Mouse (Mus musculus) ES-Bruce4 (cell line): ENCODE measurements around the gene Hp. TPM values are rescaled to one million over a fixed set of nuclear protein-coding genes. Genes with fewer than 3 reads are reported as not detected.

Experiments
- H3K27ac ChIP-seq: 2 replicates; pipeline ENCODE4 v1.5.1; 2012; ENCODE audit warnings: low read length, inconsistent platforms; ENCODE audit not compliant: insufficient read depth
- H3K27me3 ChIP-seq: 2 replicates; pipeline ENCODE4 v1.6.1; 2012; ENCODE audit warnings: mild to moderate bottlenecking, low read length, inconsistent platforms; ENCODE audit not compliant: control insufficient read depth, poor library complexity, insufficient read depth, severe bottlenecking
- H3K36me3 ChIP-seq: 2 replicates; pipeline ENCODE4 v1.6.1; 2012; ENCODE audit warnings: inconsistent platforms, mild to moderate bottlenecking, low read length, moderate library complexity; ENCODE audit not compliant: control insufficient read depth, poor library complexity, insufficient read depth, severe bottlenecking
- H3K4me1 ChIP-seq: one replicate; pipeline ENCODE4 v1.8.1; 2011; ENCODE audit warnings: low read length; ENCODE audit not compliant: control insufficient read depth, insufficient read depth
- H3K4me3 ChIP-seq: 2 replicates; pipeline ENCODE4 v1.5.1; 2011; ENCODE audit warnings: low read depth, mild to moderate bottlenecking, low read length
- H3K9ac ChIP-seq: 2 replicates; pipeline ENCODE4 v1.6.1; 2012; ENCODE audit warnings: low read depth, mild to moderate bottlenecking, inconsistent platforms; ENCODE audit not compliant: poor library complexity, severe bottlenecking
- H3K9me3 ChIP-seq: replicated peaks from 2 replicates; pipeline ENCODE4 v1.6.1; 2012; ENCODE audit warnings: mild to moderate bottlenecking, low read length, inconsistent platforms; ENCODE audit not compliant: control insufficient read depth, poor library complexity, insufficient read depth, severe bottlenecking
- CTCF ChIP-seq: IDR thresholded peaks from one replicate; pipeline ENCODE4 v1.8.1; 2011; ENCODE audit warnings: low read depth, low read length
- EP300 ChIP-seq: IDR thresholded peaks from 2 replicates; pipeline ENCODE4 v1.6.1; 2011; ENCODE audit warnings: low read depth, low read length; ENCODE audit not compliant: insufficient read depth
- POLR2A ChIP-seq: IDR thresholded peaks from one replicate; pipeline ENCODE4 v1.8.1; 2011; ENCODE audit warnings: low read length; ENCODE audit not compliant: insufficient read depth
- polyA plus RNA-seq: library from polyadenylated mRNA; stranded (reverse); fragments of >200 nt; gene quantifications from 2 replicates; pipeline ENCODE4 v1.2.4, GENCODE M21; 2011; ENCODE audit warnings: low read depth; ENCODE audit not compliant: missing spikeins, insufficient read depth, insufficient read length

The Hp gene
- polyA plus RNA-seq, 1 experiment: not detected

DNA sequence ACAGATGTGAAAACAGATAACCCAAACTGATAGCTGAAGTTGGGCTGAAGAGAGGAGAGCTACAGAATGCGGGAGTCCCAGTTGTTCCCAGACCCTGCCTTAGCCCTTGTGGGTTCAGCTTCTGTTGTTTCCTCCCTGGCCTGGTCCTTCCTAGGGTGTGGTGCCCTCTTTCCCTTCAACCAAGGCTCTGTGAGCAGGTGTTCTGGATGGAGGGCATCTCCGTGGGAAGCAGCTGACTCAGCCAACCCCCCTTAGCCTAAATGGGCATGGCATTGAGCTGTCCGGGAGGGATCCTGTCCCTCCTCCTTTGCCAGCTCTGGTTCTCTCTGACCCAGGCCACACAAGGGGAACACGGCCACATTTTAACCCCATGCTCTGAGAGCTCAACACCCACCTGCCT lies 2.7 kb downstream of the Hp start:
- Histone ChIP-seq H3K36me3 (no peaks in the 10 kb centered on the region), H3K9ac (no peak overlapping the region), H3K4me3 (no peak overlapping the region), H3K27me3 (no peaks in the 10 kb centered on the region), H3K9me3 (no peaks in the 10 kb centered on the region), H3K4me1 (no peaks in the 10 kb centered on the region), H3K27ac (no peak overlapping the region)
- TF ChIP-seq EP300 (no peak), POLR2A (no peak), CTCF (no peak)

DNA sequence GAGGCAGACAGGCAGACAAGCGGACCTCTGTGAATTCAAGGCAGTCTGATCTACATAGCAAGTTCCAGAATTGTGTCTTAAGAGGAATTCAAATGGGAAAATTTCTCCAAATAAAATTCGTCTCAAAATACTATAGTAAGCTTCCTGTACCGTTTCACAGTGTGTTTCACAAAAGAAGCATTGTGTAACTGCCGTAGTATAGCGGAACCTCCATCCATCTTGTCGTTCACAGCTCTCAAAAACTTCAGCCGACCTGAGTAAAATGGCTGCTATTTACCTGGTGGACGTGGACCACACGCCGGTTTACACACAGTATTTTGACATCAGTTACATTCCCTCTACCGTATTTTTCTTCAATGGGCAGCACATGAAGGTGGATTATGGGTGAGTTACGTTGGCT lies 7.8 kb downstream of the Hp start:
- H3K4me3 ChIP-seq: no peak overlapping the region
- H3K36me3 ChIP-seq: no peaks in the 10 kb centered on the region
- H3K9me3 ChIP-seq: no peaks in the 10 kb centered on the region
- H3K27ac ChIP-seq: no peak overlapping the region
- no peaks in the 10 kb centered on the region for H3K27me3 ChIP-seq
- TF ChIP-seq CTCF (no peak), EP300 (no peak), POLR2A (no peak)
- H3K4me1 ChIP-seq: no peaks in the 10 kb centered on the region
- no peak overlapping the region for H3K9ac ChIP-seq

- H3K27ac ChIP-seq: peak within 1 kb of the TSS; percentile 73
- H3K9ac ChIP-seq: peak within 1 kb of the TSS; percentile 97
- H3K36me3 ChIP-seq: peaks cover 15% of the 10 kb centered on the region
- TF ChIP-seq EP300: 0 out of 2 replicates have a peak, but pooled peaks have one; percentile 33
- TF ChIP-seq CTCF: no peak
- H3K4me1 ChIP-seq: no peaks in the 10 kb centered on the region
- no peaks in the 10 kb centered on the region for H3K9me3 ChIP-seq
- H3K27me3 ChIP-seq: no peaks in the 10 kb centered on the region
- peak within 1 kb of the TSS; percentile 93 for H3K4me3 ChIP-seq
Measured at GRCm38 (mm10) chr8:109565498-109566333, 13.3 kb downstream of the Hp start, which contains the start of the genes Dhx38 and Txnl4b. Gene Dhx38 (minus strand): TSS chr8:109565861. Gene Txnl4b (plus strand): TSS chr8:109565892.

DNA sequence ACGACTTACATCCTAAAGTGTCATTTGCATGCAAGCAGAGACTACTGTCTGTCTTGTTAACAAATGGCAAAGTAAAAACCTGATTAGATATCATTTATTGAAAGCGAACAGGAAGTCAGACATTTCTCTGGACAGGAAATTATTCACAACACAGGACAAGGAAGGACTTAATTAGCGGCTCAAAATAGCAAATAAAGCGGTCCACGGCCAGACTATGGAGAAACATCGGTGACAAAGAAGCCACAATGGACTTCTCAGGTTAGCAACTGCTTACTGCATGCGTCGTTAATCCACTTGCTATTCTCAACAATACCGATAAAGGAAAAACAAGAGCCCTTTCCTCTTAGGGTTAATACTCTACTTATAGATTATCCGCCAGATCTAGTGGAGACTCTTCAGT lies 14.2 kb downstream of the Hp start:
- TF ChIP-seq POLR2A (no peak), CTCF (no peak)
- Histone ChIP-seq H3K9ac (peak overlapping the region; percentile 97), H3K4me3 (peak overlapping the region; percentile 93), H3K36me3 (peaks cover 23% of the 10 kb centered on the region), H3K27me3 (no peaks in the 10 kb centered on the region), H3K9me3 (no peaks in the 10 kb centered on the region), H3K27ac (peak overlapping the region; percentile 73; the same call in 1 of the 2 replicates), H3K4me1 (no peaks in the 10 kb centered on the region)

GRCm38 (mm10) chr8:109563881-109564280 lies 15.1 kb downstream of the Hp start:
- Histone ChIP-seq H3K36me3 (peaks cover 29% of the 10 kb centered on the region), H3K27me3 (no peaks in the 10 kb centered on the region), H3K4me1 (no peaks in the 10 kb centered on the region), H3K9me3 (no peaks in the 10 kb centered on the region), H3K9ac (no peak overlapping the region; the same call in 1 of the 2 replicates), H3K27ac (no peak overlapping the region), H3K4me3 (no peak overlapping the region)
- no peak for TF ChIP-seq POLR2A
- TF ChIP-seq EP300: no peak
- TF ChIP-seq CTCF: no peak

DNA sequence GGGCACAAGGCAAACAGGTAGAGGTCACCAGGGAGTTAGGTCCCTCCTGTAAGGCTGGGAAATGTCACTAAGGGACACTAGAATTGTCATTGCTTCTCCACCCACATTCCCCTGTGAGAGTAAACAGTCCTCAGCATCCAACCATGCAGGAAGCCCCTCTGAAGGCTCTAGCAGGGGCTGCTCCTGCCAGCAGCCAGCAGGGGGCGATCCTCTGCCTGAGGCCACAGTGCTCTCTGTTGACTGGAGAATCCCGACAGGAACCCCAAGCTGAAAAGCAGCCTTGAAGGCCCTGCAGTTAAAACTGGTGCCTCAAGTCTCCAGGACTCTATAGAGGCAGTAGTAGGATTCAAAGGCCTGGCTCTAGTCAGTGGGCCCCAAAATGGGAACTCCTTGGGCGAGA lies 27.3 kb downstream of the Hp start:
- Histone ChIP-seq H3K9ac (no peak overlapping the region), H3K9me3 (no peaks in the 10 kb centered on the region), H3K4me1 (no peaks in the 10 kb centered on the region), H3K27me3 (no peaks in the 10 kb centered on the region), H3K27ac (no peak overlapping the region), H3K36me3 (peaks cover 77% of the 10 kb centered on the region), H3K4me3 (no peak overlapping the region)
- TF ChIP-seq EP300 (no peak), CTCF (peak; percentile 81), POLR2A (no peak)
